Mouse (Mus musculus) layer of hippocampus, adult 11-12 months (tissue): ENCODE measurements around the gene Pla1a.
"Not testable (repeated sequence)": the region's sequence is repeated elsewhere in the genome, so short reads cannot be mapped to it uniquely, and the experiment has no call there.

Experiments
- DNase-seq: peaks from one replicate; pipeline ENCODE4 v3.0.0; 2022; ENCODE audit warnings: low spot score

Gene Pla1a

GRCm38 (mm10) chr16:38458600-38459280 is 25.8 kb upstream of the Pla1a start:
- no peak for DNase-seq

- DNase-seq, result peak; percentile 24
Observed at GRCm38 (mm10) chr16:38456812-38457567, 24.0 kb upstream of the Pla1a start.

- no peak for DNase-seq
Observed at GRCm38 (mm10) chr16:38455511-38456418, 22.8 kb upstream of the Pla1a start, which contains the start of gene Cd80. TSS of gene Cd80 (plus strand) at chr16:38455561.

GRCm38 (mm10) chr16:38454533-38455254 is 21.7 kb upstream of the Pla1a start:
- no peak for DNase-seq

- DNase-seq, result no peak
Observed at GRCm38 (mm10) chr16:38453952-38454351, 21.0 kb upstream of the Pla1a start.

- DNase-seq, result no peak
Observed at GRCm38 (mm10) chr16:38453203-38453553, 20.2 kb upstream of the Pla1a start.

GRCm38 (mm10) chr16:38452442-38453202 is 19.7 kb upstream of the Pla1a start, which contains the start of gene Adprh:
TSS of gene Adprh (minus strand) at chr16:38452703.
- DNase-seq, result peak; percentile 90

GRCm38 (mm10) chr16:38451421-38452205 is 18.7 kb upstream of the Pla1a start:
- no peak for DNase-seq

DNA sequence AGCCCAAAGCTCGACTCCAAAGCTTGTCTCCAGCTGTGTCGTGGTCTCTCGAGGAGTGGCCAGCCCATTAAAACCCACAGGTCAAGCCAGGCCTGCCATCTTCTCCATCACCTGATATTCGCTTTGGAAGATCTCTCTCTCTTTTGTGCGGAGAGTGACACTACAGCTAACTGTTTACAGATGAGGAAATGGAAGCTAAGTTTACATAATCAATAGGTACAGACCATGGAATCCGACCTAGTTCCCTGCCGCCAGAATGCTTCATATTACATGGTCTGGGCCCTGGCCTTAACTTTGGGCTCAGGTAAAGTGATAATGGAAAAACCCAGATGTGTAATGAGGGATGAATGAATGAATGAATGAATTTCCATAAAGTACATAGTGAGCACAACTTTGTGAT is 17.8 kb upstream of the Pla1a start:
- no peak for DNase-seq

DNA sequence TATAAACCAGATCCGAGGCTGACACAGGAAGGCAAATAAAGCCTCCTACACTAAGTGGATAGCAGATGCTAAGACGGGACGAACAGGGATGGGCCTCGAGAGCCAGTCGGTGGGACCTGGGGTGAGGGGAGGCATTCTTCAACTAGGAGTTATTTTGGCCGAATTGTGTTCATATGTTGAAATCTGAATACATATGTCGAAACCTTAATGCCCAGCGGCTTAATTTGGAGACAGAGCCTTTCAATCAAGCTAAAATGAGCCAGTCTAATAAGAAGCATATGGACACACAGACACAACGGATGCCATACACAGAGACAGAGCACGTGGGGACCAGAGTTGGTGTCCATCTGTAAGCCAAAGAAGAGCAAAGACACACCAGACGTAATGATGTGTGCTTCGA is 15.5 kb upstream of the Pla1a start:
- DNase-seq, result no peak

GRCm38 (mm10) chr16:38447366-38447765 is 14.4 kb upstream of the Pla1a start:
- no peak for DNase-seq

DNA sequence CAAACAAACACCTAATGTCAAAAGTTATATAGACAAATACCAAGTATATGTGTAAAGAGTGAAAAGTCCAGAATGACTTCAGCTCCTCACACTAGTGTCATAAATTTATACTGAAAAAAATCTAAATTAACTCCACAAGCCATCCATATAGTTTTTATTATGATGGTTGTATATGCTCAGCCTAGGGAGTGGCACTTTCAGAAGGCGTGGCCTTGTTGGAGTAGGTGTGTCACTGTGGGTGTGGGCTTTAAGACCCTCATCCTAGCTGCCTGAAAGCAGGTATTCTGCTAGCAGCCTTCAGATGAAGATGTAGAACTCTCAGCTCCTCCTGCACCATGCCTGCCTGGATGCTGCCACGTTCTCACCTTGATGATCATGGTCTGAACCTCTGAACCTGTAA is 13.2 kb upstream of the Pla1a start:
- not testable (repeated sequence) for DNase-seq

GRCm38 (mm10) chr16:38445576-38445975 is 12.6 kb upstream of the Pla1a start:
- DNase-seq, result no peak

DNA sequence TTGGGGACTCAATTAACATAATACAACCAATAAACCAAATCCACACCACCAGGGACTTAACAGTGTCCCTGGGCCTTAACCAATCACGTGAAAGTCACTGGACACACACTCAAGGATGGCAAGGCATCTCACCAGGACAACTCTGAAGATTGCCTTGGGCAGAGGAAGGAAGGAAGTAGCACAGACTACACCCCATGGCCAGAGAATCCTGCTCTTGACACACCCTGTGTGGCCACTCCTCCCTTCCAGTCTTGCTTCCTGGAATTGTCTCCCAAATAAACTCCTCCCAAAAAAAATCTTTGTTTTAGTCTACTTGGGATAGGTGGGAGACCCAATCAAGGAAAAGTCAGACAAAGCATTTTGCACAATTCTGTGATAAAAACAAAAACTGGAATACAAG is 12.1 kb upstream of the Pla1a start:
- DNase-seq, result no peak

DNA sequence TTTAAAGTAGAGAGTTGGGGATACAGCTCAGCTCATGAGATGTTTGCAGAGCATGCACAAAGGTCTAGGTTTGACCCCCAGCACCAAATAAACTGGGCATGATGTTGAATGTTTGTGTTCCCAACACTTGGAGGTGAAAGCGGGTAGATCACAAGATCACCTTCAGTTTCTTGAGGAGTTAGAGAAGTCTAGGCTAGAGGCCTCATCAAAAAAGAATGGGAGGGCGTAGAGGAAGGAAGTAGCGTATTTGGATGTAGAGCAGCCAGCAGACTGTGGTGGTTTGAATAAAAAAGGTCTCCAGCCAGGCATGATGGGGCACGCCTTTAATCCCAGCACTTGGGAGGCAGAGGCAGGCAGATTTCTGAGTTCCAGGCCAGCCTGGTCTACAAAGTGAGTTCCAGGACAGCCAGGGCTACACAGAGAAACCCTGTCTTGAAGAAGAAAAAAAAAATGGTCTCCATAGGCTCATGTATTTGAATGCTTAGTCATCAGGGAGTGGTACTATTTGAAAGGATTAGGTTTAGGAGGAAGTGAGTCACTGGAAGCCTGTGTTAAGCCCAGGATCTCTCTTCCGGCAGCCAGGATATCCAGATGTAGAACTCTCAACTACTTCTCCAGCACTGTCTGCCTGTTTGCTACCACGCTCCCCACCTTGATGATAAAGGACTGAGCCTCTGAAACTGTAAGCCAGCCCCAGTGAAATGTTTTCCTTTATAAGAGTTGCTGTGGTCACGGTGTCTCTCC is 10.9 kb upstream of the Pla1a start:
- DNase-seq, result no peak

GRCm38 (mm10) chr16:38442216-38442615 is 9.3 kb upstream of the Pla1a start:
- DNase-seq, result no peak

DNA sequence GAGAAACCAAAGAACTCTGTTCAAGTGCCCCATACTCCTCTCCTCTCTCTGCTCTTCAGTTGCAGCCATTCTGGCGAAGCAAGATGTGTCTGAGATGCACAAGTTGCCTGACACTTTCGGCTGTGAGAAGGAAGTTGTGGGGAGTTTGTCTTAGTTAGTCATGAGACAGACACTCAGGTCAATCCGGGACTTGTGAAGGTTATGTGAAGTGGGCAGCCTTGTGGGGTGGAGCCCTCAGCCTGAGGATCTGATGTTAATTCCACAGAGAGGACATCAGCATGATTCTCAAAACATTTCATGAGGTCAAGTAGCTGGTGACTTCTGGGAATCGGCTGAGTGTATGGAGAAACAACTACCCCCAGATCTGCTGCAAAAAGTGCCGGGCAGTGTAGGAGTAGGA is 8.7 kb upstream of the Pla1a start:
- DNase-seq, result no peak

DNA sequence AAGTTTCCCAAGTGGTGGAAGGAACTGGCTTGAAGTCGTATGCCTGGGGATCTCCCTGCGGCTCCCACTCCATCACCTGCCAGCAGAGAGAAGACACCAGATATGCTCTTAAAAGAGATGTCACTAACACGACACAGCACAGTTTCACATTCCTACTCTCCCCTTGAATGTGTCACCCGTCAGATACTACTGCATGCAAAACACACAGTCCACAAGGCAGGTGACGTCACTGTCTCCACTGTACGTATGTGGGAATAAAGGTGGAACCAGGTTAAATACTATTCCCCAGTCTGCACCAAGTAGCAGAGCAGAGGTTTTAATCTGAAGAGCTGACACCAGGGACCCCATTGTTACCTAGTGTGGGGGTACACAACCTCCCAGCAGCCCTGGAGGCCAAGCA is 7.5 kb upstream of the Pla1a start:
- no peak for DNase-seq

- DNase-seq, result no peak
Observed at GRCm38 (mm10) chr16:38439190-38439589, 6.2 kb upstream of the Pla1a start.
